24 mouse cellular contexts compared by ENCODE assay signal in genomic region chr2:71443376-71443775, GRCm38 (mm10). TPM values are rescaled to one million over a fixed set of nuclear protein-coding genes. Genes with fewer than 3 reads are reported as not detected.
DNase-seq lines count a peak whose midpoint lies in the region; ATAC-seq and TF ChIP-seq lines count a peak whose summit lies in the region.
"Had no signal": no experiment of that assay in that cellular context is flagged by ENCODE, and none has a peak within 500 bp of the region (broad histone marks: within the 10 kb centered on the region; RNA-seq: fewer than 3 reads in every experiment).

No protein-coding gene starts in this region.

- TF ChIP-seq CTCF in liver, postnatal 0 days (IDR thresholded peaks at IDR 0.05; ENCODE audit: low read depth), result no peak

- no peak for TF ChIP-seq EP300 in liver, postnatal 0 days (IDR thresholded peaks at IDR 0.05; ENCODE audit: low read depth)

- no peak overlapping the region for H3K4me3 ChIP-seq in liver, postnatal 0 days (ENCODE audit: low read depth, low read length)
- H3K4me3 ChIP-seq in midbrain, embryonic 13.5 days (replicated peaks), result no peak overlapping the region
- H3K4me3 ChIP-seq: embryonic facial prominence, embryonic 12.5 days; forebrain, embryonic 13.5 days; forebrain, embryonic 15.5 days had no signal

- H3K9me3 ChIP-seq in liver, postnatal 0 days (ENCODE audit: low read length), result no peaks in the 10 kb centered on the region
- H3K9me3 ChIP-seq in midbrain, embryonic 13.5 days, result no peaks in the 10 kb centered on the region
- H3K9me3 ChIP-seq: embryonic facial prominence, embryonic 12.5 days; forebrain, embryonic 13.5 days; forebrain, embryonic 15.5 days had no signal

- H3K4me1 ChIP-seq in liver, postnatal 0 days (ENCODE audit: insufficient read depth), result no peaks in the 10 kb centered on the region
- H3K4me1 ChIP-seq in midbrain, embryonic 13.5 days (replicated peaks), result peaks cover 10% of the 10 kb centered on the region
- H3K4me1 ChIP-seq: embryonic facial prominence, embryonic 12.5 days had no signal

- peaks cover 20% of the 10 kb centered on the region for H3K36me3 ChIP-seq in liver, postnatal 0 days (replicated peaks; ENCODE audit: insufficient read depth, low read length)
- peaks cover 16% of the 10 kb centered on the region for H3K36me3 ChIP-seq in midbrain, embryonic 13.5 days

- no peak overlapping the region for H3K4me2 ChIP-seq in liver, postnatal 0 days (ENCODE audit: low read depth, low read length)
- no peak overlapping the region for H3K4me2 ChIP-seq in midbrain, embryonic 13.5 days (replicated peaks)
- H3K4me2 ChIP-seq: embryonic facial prominence, embryonic 12.5 days; forebrain, embryonic 13.5 days; forebrain, embryonic 15.5 days had no signal

- H3K9ac ChIP-seq in liver, postnatal 0 days (replicated peaks), result no peak overlapping the region
- H3K9ac ChIP-seq in midbrain, embryonic 13.5 days (replicated peaks), result no peak overlapping the region
- H3K9ac ChIP-seq: embryonic facial prominence, embryonic 12.5 days; forebrain, embryonic 13.5 days; forebrain, embryonic 15.5 days; forebrain, postnatal 0 days had no signal

- no peak overlapping the region for H3K27ac ChIP-seq in liver, postnatal 0 days (ENCODE audit: low read depth)
- no peak overlapping the region for H3K27ac ChIP-seq in midbrain, embryonic 13.5 days
- H3K27ac ChIP-seq: embryonic facial prominence, embryonic 12.5 days; forebrain, embryonic 13.5 days; forebrain, embryonic 15.5 days had no signal

- WGBS in liver, postnatal 0 days (ENCODE audit: insufficient replicate concordance), result 65% methylated on average over 2 of the region's 2 CpGs
- WGBS in midbrain, embryonic 13.5 days, result 39% methylated on average over 2 of the region's 2 CpGs

- no peaks in the 10 kb centered on the region for H3K27me3 ChIP-seq in liver, postnatal 0 days (ENCODE audit: insufficient read depth, low read length)
- peaks cover 6% of the 10 kb centered on the region for H3K27me3 ChIP-seq in midbrain, embryonic 13.5 days
- H3K27me3 ChIP-seq: forebrain, embryonic 13.5 days; forebrain, embryonic 15.5 days; Patski had no signal

- DNase-seq in liver (peak; percentile 45), NIH3T3 (ENCODE audit: low read depth) (peak; percentile 30), ZHBTc4 (ENCODE audit: low read depth, low spot score) (peak; percentile 27)
- DNase-seq in liver, postnatal 0 days, result no peak
- DNase-seq in forelimb bud, embryonic 11.5 days (ENCODE audit: low read depth, low spot score), result peak; percentile 8
- DNase-seq in B cell, adult 2 months, result no peak
- no peak for DNase-seq in gastrocnemius, adult 8-10 months (ENCODE audit: low spot score in 2 of 2)
- DNase-seq: adrenal gland, adult 2 months; adrenal gland, postnatal 10 days; adrenal gland, postnatal 25 days; cerebellum, adult 11 months; cerebellum, adult 18-20 months; cerebellum, adult 8-10 months; cerebellum, adult 9-11 months; cerebellum, postnatal 14 days; cerebellum, postnatal 36 days; embryo, embryonic 11 days; forebrain, postnatal 0 days had no signal

- ATAC-seq in liver, postnatal 0 days, result no peak
- ATAC-seq in midbrain, embryonic 13.5 days, result no peak
- ATAC-seq: activated CD4-positive, CD25-positive, alpha-beta regulatory T cell, adult 4 months; forebrain, embryonic 13.5 days; forebrain, embryonic 15.5 days; forebrain, postnatal 0 days; Patski had no signal

RNA-seq across cellular contexts. Expression of gene Metap1d, which starts 9.7 kb away (rescaled TPM):
- 21.1 and 21.7 TPM in 2 replicates for polyA plus RNA-seq in liver, postnatal 0 days (2015; fragmentation: Nextera tagmentation; extraction: Ambion mirVana)
- 35.1 and 39.3 TPM in 2 replicates for polyA plus RNA-seq in midbrain, embryonic 13.5 days (2015; fragmentation: Nextera tagmentation; extraction: Ambion mirVana)
- total RNA-seq in gastrocnemius, adult 8-10 months (2022), result 10 to 100 TPM; 26.5 to 30.6 (median 28.9) TPM

RNA-seq across cellular contexts. Expression of gene Hat1, which starts 54.6 kb away (rescaled TPM):
- 49.2 and 53.6 TPM in 2 replicates for polyA plus RNA-seq in liver, postnatal 0 days (2015; fragmentation: Nextera tagmentation; extraction: Ambion mirVana)
- 73.5 and 75.3 TPM in 2 replicates for polyA plus RNA-seq in midbrain, embryonic 13.5 days (2015; fragmentation: Nextera tagmentation; extraction: Ambion mirVana)
- 10 to 100 TPM; 14.6 to 19.9 (median 16.5) TPM for total RNA-seq in gastrocnemius, adult 8-10 months (2022)

Comparison
In these comparisons a context has a peak if more than half of its experiments do, and no peak if none do; other contexts are left out.
1. DNase-seq: peak in liver (single experiment), NIH3T3 (single experiment), ZHBTc4 (single experiment) and forelimb bud, embryonic 11.5 days (single experiment); none in liver, postnatal 0 days (single experiment), B cell, adult 2 months (0 of 2) and gastrocnemius, adult 8-10 months (0 of 2).